Comparison of ENCODE assay signal across 15 mouse cellular contexts in genomic region chr2:32412742-32413531, GRCm38 (mm10). TPM values are rescaled to one million over a fixed set of nuclear protein-coding genes. Genes with fewer than 3 reads are reported as not detected.
"Had no signal": no experiment of that assay in that cellular context is flagged by ENCODE, and none has a peak within 500 bp of the region (broad histone marks: within the 10 kb centered on the region; RNA-seq: fewer than 3 reads in every experiment).

No protein-coding gene starts in this region.

- H3K27ac ChIP-seq: left cerebral cortex, adult 2 months; limb, embryonic 10.5 days; liver, embryonic 15.5 days; lung, embryonic 15.5 days; macrophage; midbrain, embryonic 15.5 days; neural tube, embryonic 13.5 days; stomach, embryonic 15.5 days had no signal

- ATAC-seq: inflammation-experienced regulatory T-cells, adult 6 months; midbrain, embryonic 15.5 days had no signal

- DNase-seq: kidney, adult 2 months; lung, postnatal 14 days; retina, postnatal 1 day; right cerebral cortex, postnatal 4 days; thymus, adult 2 months; thymus, postnatal 36 days had no signal

- H3K9me3 ChIP-seq: limb, embryonic 10.5 days; liver, embryonic 15.5 days; lung, embryonic 15.5 days; midbrain, embryonic 15.5 days; neural tube, embryonic 13.5 days; stomach, embryonic 15.5 days had no signal

- H3K4me1 ChIP-seq: midbrain, embryonic 15.5 days; neural tube, embryonic 13.5 days had no signal

- H3K4me3 ChIP-seq: left cerebral cortex, adult 2 months; limb, embryonic 10.5 days; liver, embryonic 15.5 days; lung, embryonic 15.5 days; midbrain, embryonic 15.5 days; neural tube, embryonic 13.5 days; stomach, embryonic 15.5 days had no signal

- H3K4me2 ChIP-seq: liver, embryonic 15.5 days; lung, embryonic 15.5 days; midbrain, embryonic 15.5 days; neural tube, embryonic 13.5 days; stomach, embryonic 15.5 days had no signal

- H3K9ac ChIP-seq: liver, embryonic 15.5 days; lung, embryonic 15.5 days; midbrain, embryonic 15.5 days; neural tube, embryonic 13.5 days; stomach, embryonic 15.5 days had no signal

- H3K27me3 ChIP-seq: liver, embryonic 15.5 days; lung, embryonic 15.5 days; midbrain, embryonic 15.5 days; neural tube, embryonic 13.5 days; stomach, embryonic 15.5 days had no signal

RNA-seq across cellular contexts. Expression of gene Lcn2, which starts 24.9 kb away (rescaled TPM):
- polyA plus RNA-seq: limb, embryonic 10.5 days had no signal
